Mouse (Mus musculus): ENCODE data around the gene Synj1.

Gene Synj1

GRCm38 (mm10) chr16:90946977-90947376 is 64.1 kb downstream of the Synj1 start:
- peak; percentile 29 for DNase-seq (ENCODE audit: low read depth)

- DNase-seq (ENCODE audit: low read depth): no peak
These were observed 69.9 kb downstream of the Synj1 start for GRCm38 (mm10) chr16:90941246-90941645.

- peak; percentile 97 for DNase-seq (ENCODE audit: low read depth)
These were observed 76.3 kb downstream of the Synj1 start, which contains the start of gene Cfap298 for GRCm38 (mm10) chr16:90934687-90935328. Cfap298 (minus strand) TSS chr16:90935114.

DNA sequence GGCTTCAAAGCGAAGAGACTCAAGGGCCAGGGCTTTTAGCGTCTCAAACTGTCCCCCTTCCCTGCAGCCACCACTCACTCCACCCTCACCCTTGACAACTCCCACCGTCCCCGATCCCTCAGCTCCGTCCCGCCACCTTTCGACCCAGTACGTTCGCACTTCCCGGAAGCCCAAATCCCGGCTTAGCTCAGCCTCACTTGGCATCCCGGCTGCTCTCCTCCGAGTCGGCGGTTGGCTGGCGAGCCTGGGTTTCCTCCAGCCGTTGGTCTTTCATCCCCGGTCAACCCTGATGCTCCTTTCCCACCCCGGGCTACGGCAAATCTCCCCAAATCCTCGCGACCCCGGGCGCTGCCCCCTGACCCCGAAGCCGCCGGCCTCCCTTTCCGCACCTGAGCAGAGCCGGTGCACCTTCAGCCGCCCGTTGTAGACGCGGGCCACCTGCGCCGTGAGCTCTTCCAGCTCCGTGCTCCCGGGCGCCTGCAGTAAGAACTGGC is 76.9 kb downstream of the Synj1 start:
- peak; percentile 71 for DNase-seq (ENCODE audit: low read depth)

- DNase-seq (ENCODE audit: low read depth): peak; percentile 62
These were observed 77.5 kb downstream of the Synj1 start for GRCm38 (mm10) chr16:90933534-90934176.

DNA sequence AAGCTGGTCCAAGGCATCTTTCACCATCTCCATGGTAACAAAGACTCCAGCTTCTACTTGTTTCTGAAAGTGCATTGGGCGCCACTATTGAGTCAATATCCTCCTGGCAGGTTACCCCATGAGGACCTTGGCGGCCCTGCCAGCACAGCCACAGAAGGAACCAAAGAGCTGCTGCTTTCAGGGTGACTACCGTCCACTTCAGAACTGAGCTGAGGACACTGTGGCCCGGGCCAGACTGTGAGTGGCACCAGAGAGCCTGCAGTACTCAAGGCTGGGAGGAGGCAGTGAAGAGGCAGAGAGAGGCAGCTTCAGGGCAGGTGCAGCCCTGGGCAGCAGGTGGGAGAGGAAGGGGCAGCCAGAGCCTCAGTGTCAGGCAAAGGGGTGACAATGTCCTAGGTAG is 83.7 kb downstream of the Synj1 start:
- no peak for DNase-seq (ENCODE audit: low read depth)

- DNase-seq (ENCODE audit: low read depth): peak; percentile 60
These were observed 85.6 kb downstream of the Synj1 start for GRCm38 (mm10) chr16:90925461-90925860.

DNA sequence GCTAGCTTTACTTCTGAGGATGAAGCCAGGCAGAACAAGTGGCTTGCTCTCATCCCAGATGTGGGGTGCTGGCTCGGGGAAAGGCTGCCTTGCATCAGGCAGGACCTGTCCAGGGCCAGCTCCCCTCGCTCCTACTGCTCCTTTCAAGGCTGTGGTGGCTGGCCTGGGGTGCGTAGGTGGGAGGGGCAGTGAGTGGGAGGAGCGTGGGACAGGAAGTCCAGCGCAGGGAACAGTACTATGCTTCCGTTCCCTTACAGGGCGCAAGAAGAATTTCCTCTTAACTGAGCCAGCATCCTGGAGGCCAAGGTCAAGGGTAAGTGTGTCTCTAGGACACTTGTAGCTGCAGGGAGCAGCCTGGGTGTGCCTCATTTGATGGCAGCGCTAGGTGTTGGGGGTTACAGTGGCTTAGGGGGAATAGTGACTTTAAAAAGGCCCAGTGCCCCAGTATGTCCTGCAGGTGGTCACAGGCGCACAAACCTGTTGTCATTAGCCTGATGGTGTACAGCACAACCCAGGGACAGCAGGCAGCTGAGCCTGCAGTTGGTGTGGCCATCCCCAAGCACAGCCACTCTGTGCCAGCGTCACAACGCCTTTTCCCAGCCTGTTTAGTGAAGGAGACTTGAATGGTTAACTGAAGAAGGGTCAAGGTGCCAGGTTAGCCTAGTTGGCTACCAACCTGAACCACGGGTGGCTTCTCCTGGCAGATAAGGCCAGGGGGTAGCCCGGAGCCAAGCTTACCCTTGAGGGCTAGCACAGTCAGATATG is 86.3 kb downstream of the Synj1 start:
- DNase-seq (ENCODE audit: low read depth): peak; percentile 23

GRCm38 (mm10) chr16:90921471-90922159 is 89.5 kb downstream of the Synj1 start:
- DNase-seq (ENCODE audit: low read depth): no peak

DNA sequence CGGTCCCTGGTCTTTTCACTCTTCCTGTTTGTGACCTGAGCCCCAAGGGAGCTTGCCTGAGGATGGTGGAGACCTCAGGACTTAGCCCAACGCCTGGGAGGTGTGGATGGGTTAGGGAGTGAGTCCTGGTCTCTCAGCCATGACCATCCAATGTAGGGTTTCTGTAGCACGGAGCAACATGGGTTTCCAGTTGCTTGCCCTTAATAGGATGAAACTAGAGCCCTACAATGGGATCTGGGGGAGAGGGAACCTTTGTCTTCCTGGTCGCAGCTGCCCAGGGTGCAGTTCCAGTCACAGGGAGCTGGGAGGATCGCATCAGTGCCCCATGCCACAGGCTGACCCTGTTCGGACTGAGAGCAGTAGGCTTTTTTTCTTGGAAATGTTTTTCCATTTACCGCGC is 94.0 kb downstream of the Synj1 start:
- DNase-seq (ENCODE audit: low read depth): no peak

DNA sequence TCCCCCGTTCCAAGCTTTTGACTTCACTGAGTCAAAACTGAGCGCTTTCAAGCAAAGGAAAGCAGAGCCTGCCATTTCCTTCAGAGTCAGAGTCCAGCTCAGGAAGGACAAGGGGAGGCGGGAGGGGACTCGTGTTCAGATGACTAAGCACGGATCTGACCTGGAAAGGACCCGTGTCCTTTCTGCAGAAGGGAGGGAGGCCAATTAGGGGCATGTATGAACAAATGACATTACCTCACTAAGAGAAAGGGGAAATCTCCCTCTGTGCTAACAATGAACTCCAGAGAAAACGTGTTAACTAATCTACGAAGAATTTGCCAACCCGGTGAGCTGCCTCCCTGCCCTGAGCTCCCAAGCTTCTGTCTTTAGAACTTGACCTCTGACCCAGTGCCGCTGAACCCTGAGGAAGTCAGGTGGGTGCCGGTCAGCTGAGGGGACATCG is 95.0 kb downstream of the Synj1 start:
- DNase-seq (ENCODE audit: low read depth): peak; percentile 72

DNA sequence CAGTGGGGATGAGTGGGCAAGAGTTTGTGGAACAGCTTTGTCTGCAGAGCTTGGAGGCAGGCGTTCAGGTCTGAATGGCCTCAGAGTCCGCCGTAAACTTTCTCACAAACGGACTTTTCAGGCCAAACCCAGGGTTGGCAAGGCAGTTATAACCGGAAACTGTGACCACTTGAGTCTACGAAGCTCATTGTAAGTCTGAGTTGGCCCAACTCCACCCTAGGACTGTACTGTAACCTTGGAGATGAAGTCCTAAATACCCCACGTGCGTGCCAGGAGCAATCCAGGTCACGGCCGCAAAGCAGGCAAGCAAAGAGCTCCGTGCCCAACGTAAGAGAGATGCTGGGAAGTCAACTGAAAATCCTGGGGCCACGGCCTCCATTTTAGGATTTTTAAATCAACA is 99.3 kb downstream of the Synj1 start:
- DNase-seq (ENCODE audit: low read depth): peak; percentile 19

DNA sequence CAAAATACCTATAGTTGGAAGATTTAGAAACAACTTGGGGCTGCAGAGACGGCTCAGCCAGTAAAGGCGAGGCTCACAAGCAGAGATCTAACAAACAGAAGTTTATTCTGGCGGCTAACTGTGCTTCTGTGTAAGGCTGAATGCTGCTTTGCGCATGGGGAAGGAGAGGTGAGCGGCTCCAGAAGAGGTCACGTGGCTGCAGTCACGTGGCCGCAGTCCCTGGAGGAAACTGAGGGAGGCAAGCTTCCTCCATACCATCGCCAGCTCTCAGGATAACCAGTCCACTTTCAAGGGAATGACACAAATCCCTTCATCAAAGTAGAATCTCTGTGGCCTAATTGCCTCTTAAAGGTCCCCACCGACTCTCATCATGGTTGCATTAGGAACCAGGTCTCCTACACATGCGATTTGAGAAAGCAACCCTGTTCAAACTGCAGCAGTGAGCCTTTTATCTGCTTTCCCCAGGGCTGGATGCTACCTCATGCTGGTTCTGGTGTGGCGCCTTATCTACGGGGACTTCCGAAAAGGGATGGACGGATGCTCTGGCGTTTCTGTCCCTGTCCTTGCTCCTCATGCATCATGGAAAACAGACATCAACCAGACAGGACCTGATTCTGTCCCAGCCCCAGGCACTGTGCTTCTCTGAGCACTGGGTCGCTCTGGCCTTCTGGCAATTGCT is 100.1 kb downstream of the Synj1 start:
- no peak for DNase-seq (ENCODE audit: low read depth)

DNA sequence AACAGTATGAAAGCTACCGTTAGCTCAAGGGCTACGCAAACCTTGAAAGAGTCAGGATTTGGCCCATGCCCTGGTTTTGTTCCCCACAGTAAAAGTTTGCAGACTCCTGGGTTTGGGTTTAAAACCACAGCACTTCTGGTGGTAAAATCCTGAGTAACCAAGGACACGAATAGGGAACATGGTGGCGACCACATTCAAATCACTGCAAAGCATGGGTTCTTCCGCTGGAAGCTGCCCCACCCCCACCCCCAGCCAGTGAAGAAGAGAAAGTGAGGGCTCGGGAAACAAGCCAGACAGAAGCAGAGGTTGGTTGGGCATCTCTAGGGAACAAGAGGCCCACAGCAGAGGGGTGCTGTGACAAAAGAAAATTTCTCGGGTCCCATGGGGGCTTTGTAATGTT is 103.9 kb downstream of the Synj1 start:
- DNase-seq (ENCODE audit: low read depth): peak; percentile 28

DNA sequence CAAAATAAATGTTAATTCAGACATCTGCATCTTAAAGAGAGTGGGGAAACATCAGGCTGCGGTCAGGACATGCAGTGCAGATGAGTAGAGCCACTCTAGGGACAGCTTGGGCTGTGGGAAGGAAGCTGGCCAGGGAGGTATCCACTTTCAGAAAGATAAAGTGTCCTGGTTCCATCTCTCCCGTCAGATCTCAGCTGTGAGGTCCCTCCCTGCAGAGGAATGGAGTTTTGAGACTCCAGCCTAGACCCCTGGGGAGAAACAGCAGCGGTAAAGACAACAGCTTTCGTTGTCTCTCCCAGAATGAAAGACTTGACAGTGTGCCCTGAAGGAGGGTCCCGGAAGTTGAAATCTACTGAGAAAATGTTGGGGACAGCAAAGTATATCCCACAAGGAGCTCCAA is 107.8 kb downstream of the Synj1 start:
- no peak for DNase-seq (ENCODE audit: low read depth)

- peak; percentile 19 for DNase-seq (ENCODE audit: low read depth)
These were observed 109.7 kb downstream of the Synj1 start for GRCm38 (mm10) chr16:90901364-90901763.

DNA sequence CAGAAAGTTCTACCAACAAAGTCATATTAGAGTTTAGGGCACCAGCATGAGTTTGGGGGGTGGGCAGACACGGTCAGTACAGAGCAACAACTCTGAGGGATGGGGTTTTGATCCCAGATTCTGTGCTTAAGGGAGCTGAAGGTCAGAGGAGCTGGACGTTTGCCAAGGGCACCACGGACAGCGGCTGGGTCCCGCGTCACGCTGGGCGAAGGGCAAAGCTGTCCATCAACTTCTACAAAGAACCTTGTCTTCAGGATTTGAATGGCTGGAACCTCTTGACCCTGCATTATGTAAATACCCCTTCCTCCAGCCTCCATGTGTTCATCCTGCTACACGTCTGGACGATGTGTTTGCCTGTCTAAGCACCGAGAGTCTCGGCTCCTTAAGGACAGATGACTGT is 111.6 kb downstream of the Synj1 start:
- peak; percentile 17 for DNase-seq (ENCODE audit: low read depth)

- DNase-seq (ENCODE audit: low read depth): no peak
These were observed 113.5 kb downstream of the Synj1 start for GRCm38 (mm10) chr16:90897651-90898050.

GRCm38 (mm10) chr16:90893792-90894191 is 117.3 kb downstream of the Synj1 start:
- DNase-seq (ENCODE audit: low read depth): no peak

GRCm38 (mm10) chr16:90893019-90893418 is 118.1 kb downstream of the Synj1 start:
- no peak for DNase-seq (ENCODE audit: low read depth)

GRCm38 (mm10) chr16:90892081-90892480 is 119.0 kb downstream of the Synj1 start:
- DNase-seq (ENCODE audit: low read depth): no peak

GRCm38 (mm10) chr16:90891601-90892000 is 119.5 kb downstream of the Synj1 start:
- DNase-seq (ENCODE audit: low read depth): no peak
